Mouse (Mus musculus) testis, adult 2 months (tissue): ENCODE data around the gene Snd1. TPM values are rescaled to one million over a fixed set of nuclear protein-coding genes. Genes with fewer than 3 reads are reported as not detected.

ENCODE experiments used
- H3K27ac ChIP-seq: fragments of 200-500 bp; 2 replicates; pipeline ENCODE4 v1.5.1; 2012; ENCODE audit warnings: low read depth, low read length; ENCODE audit not compliant: control insufficient read depth, insufficient read depth
- H3K27me3 ChIP-seq: fragments of 200-500 bp; 2 replicates; pipeline ENCODE4 v1.6.1; 2012; ENCODE audit warnings: mild to moderate bottlenecking, low read length, moderate library complexity; ENCODE audit not compliant: control insufficient read depth, insufficient read depth
- H3K36me3 ChIP-seq: fragments of 200-500 bp; 2 replicates; pipeline ENCODE4 v1.6.1; 2012; ENCODE audit warnings: mild to moderate bottlenecking, low read length; ENCODE audit not compliant: control insufficient read depth, insufficient read depth
- H3K4me1 ChIP-seq: fragments of 200-500 bp; 2 replicates; pipeline ENCODE4 v1.6.1; 2012; ENCODE audit warnings: low read length; ENCODE audit not compliant: control insufficient read depth, insufficient read depth
- H3K4me3 ChIP-seq: fragments of 200-500 bp; 2 replicates; pipeline ENCODE4 v1.5.1; 2012; ENCODE audit warnings: low read depth, mild to moderate bottlenecking, low read length, moderate library complexity, mixed read lengths; ENCODE audit not compliant: control insufficient read depth
- CTCF ChIP-seq: fragments of 200-500 bp; IDR thresholded peaks from 2 replicates; pipeline ENCODE4 v1.5.1; 2012; ENCODE audit warnings: low read depth, mild to moderate bottlenecking, inconsistent platforms, low read length, moderate library complexity; ENCODE audit not compliant: control insufficient read depth, insufficient read depth, insufficient replicate concordance
- POLR2A ChIP-seq: fragments of 200-500 bp; IDR thresholded peaks from 2 replicates; pipeline ENCODE4 v1.6.1; 2012; ENCODE audit warnings: low read depth, mild to moderate bottlenecking, inconsistent platforms, low read length, moderate library complexity; ENCODE audit not compliant: control insufficient read depth
- polyA plus RNA-seq: library from polyadenylated mRNA; depleted of rRNA; stranded (reverse); fragments of >200 nt; gene quantifications from 2 replicates; pipeline ENCODE4 v1.2.3, GENCODE M21; 2012

The Snd1 gene
- polyA plus RNA-seq, 1 experiment = 11.4 TPM

DNA sequence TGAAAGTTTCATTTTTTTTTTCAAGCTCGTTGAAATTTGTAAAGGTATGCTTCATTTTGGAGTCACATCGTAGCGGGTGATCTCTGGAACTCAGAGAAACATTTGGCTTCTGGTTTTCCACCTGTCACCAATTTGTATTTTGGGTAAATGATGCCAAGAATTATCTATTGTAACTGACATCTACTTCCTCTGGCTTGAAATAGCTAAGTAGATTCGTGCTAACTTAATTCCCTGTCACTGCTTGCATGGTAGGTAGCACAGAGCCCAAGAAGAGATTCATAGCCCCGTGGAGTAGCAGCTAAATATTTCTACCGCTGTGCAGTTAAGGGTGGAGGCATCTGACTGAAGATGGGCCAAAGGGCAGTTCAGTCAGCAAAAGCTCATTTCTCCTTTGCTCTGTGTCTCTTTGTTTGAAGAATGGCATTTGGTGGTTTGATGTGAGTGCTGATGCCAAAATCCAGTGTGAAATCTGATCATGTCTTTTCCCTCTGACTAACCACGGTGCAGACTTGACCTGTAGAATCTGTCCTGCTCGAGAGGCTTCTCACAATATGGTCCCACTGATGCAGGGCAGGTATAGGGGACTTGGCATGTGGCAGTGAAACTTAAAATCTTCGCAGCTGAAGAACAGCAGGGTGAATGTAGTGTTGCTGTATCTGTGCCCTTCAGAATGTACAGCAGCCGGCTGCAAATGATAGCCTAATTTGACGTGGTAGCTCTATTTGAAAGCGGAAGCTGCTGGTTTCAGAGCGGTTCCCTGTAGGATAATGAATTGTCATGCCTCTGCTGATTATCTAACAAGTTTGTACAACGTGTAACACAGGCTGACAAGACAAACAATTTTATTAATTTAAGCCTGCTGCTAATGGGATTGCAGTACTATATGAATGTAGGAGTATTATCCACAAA lies 101.7 kb downstream of the Snd1 start:
- Histone ChIP-seq H3K4me1 (no peaks in the 10 kb centered on the region), H3K27me3 (no peaks in the 10 kb centered on the region), H3K4me3 (no peak overlapping the region), H3K36me3 (no peaks in the 10 kb centered on the region), H3K27ac (no peak overlapping the region)
- no peak for TF ChIP-seq CTCF
- no peak for TF ChIP-seq POLR2A

DNA sequence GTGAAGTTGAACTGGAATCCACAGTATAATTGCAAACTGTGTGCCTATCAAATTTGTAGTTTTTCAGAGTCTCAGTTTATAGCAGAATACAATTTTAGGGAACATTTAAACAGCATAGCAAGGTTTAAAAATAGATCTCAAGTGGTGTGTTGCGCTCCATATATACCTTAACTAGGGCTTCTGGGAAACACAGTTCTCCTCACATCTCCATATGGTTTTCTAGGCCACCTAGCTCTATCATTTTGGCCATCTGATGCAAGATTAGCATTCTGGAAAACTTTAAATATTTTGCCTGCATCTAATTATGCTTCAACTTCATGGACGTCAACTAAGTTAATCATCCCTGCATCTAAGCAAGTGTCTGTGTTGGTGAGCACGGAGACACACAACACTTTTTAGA lies 107.9 kb downstream of the Snd1 start:
- Histone ChIP-seq H3K27ac (no peak overlapping the region), H3K4me3 (no peak overlapping the region), H3K4me1 (no peaks in the 10 kb centered on the region), H3K36me3 (no peaks in the 10 kb centered on the region), H3K27me3 (no peaks in the 10 kb centered on the region)
- no peak for TF ChIP-seq CTCF
- no peak for TF ChIP-seq POLR2A

DNA sequence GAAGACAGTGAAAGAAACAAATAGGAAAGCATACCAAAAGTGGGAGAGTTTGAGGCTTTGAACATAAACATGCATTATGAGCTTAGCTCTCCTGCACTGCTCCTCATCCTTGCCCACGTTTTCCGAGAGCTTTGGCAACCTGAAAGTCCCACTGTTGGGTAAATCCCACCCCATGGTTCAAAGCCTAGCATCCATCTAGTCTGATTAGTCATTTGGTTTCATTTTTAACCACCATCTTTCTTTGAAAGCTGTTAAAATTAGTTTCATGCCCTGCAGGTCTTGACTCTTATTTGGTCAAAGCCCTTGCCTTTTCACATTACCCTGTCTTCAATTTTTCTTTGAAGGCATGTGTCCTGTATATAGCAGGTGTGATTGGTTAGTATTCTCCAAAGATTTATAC lies 108.5 kb downstream of the Snd1 start:
- Histone ChIP-seq H3K4me3 (no peak overlapping the region), H3K27ac (no peak overlapping the region), H3K36me3 (no peaks in the 10 kb centered on the region), H3K4me1 (no peaks in the 10 kb centered on the region), H3K27me3 (no peaks in the 10 kb centered on the region)
- TF ChIP-seq POLR2A = no peak

DNA sequence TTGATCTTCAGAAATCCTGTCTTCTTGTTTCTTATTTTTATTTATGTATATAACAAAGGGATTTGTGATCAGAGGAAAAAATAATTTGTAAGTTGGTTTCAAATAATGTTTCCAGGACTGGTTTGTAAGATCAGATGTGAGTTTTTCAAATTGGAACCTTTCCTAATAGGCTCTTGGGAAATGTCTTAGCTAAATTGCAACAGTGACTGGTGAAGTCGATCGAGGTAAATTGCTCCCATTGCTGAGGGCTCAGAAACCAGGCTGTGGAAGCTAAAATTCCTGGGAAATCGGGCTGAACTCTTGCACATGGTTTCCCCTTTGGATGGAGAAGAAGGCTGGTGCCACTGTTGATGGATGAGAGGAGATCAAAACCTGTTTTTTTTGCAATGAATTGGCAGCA lies 111.9 kb downstream of the Snd1 start:
- no peaks in the 10 kb centered on the region for H3K27me3 ChIP-seq
- H3K4me3 ChIP-seq = no peak overlapping the region
- no peaks in the 10 kb centered on the region for H3K36me3 ChIP-seq
- no peak overlapping the region for H3K27ac ChIP-seq
- TF ChIP-seq POLR2A = no peak
- no peak for TF ChIP-seq CTCF
- H3K4me1 ChIP-seq = no peaks in the 10 kb centered on the region

DNA sequence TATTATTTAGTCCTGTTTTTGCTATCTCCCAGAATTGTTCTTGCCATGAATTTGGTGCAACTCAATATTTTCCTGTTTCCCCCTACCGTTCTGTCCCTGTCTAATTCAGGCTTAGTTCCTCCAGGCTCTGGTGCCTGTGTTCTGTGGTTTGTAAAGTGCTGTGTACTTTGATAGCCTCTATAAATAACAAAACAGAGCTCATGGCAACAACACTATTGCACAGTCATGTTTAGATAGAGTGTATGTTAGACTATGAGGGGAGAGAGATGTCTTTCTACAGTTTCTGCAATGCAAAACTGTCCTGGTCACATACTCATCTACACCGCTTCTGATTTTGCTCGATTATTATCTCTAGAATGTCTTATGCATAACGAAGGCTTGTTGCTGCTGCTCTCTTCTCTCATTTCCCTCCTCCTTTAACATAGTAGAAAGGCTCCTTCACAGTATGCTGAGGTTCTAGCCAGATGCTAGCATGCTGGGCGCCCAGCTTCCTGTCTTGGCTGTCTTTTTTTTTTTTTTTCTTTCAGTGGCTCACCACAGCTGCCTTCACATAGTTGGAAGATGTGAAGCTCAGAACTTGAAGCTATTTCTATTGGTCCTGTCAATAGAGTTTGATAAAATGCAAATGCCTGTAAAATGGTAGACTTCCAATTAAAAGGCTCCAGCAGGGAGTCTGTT lies 113.7 kb downstream of the Snd1 start:
- Histone ChIP-seq H3K27ac (no peak overlapping the region), H3K4me1 (no peaks in the 10 kb centered on the region), H3K27me3 (no peaks in the 10 kb centered on the region), H3K4me3 (no peak overlapping the region), H3K36me3 (no peaks in the 10 kb centered on the region)
- TF ChIP-seq POLR2A (no peak), CTCF (no peak)

DNA sequence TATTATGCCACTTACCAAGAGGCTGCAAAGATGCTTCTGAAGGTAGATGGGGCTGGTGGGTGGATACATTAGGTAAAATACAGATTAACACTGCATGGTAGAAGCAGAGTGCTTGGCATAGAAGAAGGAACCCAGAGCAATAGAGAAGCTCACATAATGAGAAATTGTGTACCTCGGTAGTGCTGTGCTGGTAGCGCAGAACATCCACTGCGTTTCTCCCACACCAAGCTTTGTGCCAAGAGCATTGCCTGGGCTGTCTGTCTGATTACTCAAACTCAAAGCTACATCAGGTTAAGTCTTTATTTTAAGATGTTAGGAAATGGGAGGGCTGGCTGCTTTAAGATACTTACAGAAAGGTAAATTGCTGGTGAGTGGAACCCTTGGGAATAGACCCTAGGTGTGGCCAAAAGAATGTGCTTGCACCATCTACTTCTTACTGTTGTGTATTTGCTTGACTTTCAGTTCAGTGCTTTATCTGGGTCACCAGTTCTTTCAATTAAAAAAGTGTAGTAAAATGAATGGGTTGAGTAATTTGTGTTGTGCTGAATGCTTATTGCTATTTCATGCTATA lies 117.5 kb downstream of the Snd1 start:
- Histone ChIP-seq H3K27ac (no peak overlapping the region), H3K4me3 (no peak overlapping the region), H3K36me3 (no peaks in the 10 kb centered on the region), H3K4me1 (no peaks in the 10 kb centered on the region), H3K27me3 (no peaks in the 10 kb centered on the region)
- TF ChIP-seq POLR2A (no peak), CTCF (no peak)

DNA sequence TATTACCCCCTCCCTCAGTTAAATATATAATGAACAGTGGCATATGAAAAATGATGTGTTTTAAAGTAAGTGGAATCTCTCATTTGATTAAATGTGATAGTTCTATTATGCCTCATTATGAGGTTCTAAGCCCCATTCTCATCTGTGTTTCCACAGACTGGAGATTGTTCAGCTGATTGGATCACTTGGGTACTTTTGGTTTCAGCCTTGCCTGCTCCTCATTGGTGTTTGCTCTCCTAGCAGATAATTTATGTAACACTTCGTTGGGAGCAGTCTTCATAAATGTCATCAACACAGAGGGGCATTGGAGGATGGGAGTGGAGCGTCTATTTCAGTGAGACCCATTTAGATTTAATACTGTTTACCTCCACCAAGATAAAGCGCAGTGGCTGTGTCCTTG lies 118.8 kb downstream of the Snd1 start:
- no peak overlapping the region for H3K27ac ChIP-seq
- H3K4me3 ChIP-seq = no peak overlapping the region
- H3K4me1 ChIP-seq = no peaks in the 10 kb centered on the region
- TF ChIP-seq POLR2A (no peak), CTCF (no peak)
- no peaks in the 10 kb centered on the region for H3K36me3 ChIP-seq
- no peaks in the 10 kb centered on the region for H3K27me3 ChIP-seq
